In the genomic region with DNA sequence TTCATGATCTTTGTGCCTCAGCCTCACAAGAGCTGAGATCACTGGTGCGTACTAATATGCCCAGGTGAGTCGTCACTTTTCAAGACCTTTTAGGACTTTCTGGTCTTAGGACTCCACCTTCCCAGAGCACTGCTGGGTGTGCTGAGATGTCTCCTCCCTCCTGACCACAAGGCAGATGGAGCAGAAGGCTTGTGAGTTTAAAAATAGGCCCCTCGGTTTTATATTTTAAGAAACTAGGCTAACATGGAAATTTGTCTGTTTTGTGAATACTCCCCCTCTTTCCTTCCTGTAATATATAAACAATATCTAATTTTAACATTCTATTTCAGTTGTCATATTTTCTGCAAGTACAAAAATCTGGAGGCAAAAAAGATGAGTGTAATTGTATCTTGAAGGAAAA, we compare ENCODE assay signal across 28 mouse cellular contexts. TPM values are rescaled to one million over a fixed set of nuclear protein-coding genes. Genes with fewer than 3 reads are reported as not detected.
DNase-seq lines count a peak whose midpoint lies in the region; ATAC-seq and TF ChIP-seq lines count a peak whose summit lies in the region.
"Had no signal": no experiment of that assay in that cellular context is flagged by ENCODE, and none has a peak within 500 bp of the region (broad histone marks: within the 10 kb centered on the region; RNA-seq: fewer than 3 reads in every experiment).

No protein-coding gene starts in this region.

- H3K4me2 ChIP-seq in myocyte (ENCODE audit: low read depth) = peak overlapping the region; percentile 24
- no peak overlapping the region for H3K4me2 ChIP-seq in midbrain, embryonic 15.5 days
- H3K4me2 ChIP-seq: embryonic facial prominence, embryonic 12.5 days; forebrain, embryonic 13.5 days; forebrain, embryonic 15.5 days had no signal

- ATAC-seq in midbrain, embryonic 15.5 days (replicated peaks) = no peak
- ATAC-seq: activated CD4-positive, CD25-positive, alpha-beta regulatory T cell, adult 4 months; CD4-positive, CD25-positive, alpha-beta regulatory T cell, adult 4 months; forebrain, embryonic 13.5 days; forebrain, embryonic 15.5 days; forebrain, postnatal 0 days; Patski had no signal

- no peaks in the 10 kb centered on the region for H3K4me1 ChIP-seq in midbrain, embryonic 15.5 days
- H3K4me1 ChIP-seq: embryonic facial prominence, embryonic 12.5 days; forebrain, embryonic 13.5 days; forebrain, embryonic 15.5 days had no signal

- DNase-seq in frontal cortex, adult 2 months (ENCODE audit: extremely low spot score in 1 of 2, low spot score in 1 of 2) = peak; percentile 30 to 39
- DNase-seq in frontal cortex, postnatal 25 days (ENCODE audit: low spot score in 2 of 2) = no peak
- peak; percentile 63 for DNase-seq in brain, adult 2 months (ENCODE audit: low read depth, low spot score)
- peak; percentile 43 for DNase-seq in telencephalon, adult 2 months (ENCODE audit: low read depth, low spot score)
- no peak for DNase-seq in layer of hippocampus, postnatal 36 days
- DNase-seq in retina, embryonic 14.5 days (ENCODE audit: low spot score) = no peak
- DNase-seq: adrenal gland, adult 8-10 months; adrenal gland, postnatal 14 days; adrenal gland, postnatal 36 days; B cell, adult 2 months; cerebellum, adult 11 months; cerebellum, adult 18-20 months; cerebellum, adult 8-10 months; cerebellum, adult 9-11 months; cerebellum, postnatal 14 days; cerebellum, postnatal 36 days; forebrain, postnatal 0 days had no signal

- no peak overlapping the region for H3K9ac ChIP-seq in midbrain, embryonic 15.5 days
- H3K9ac ChIP-seq: embryonic facial prominence, embryonic 12.5 days; forebrain, embryonic 13.5 days; forebrain, embryonic 15.5 days; forebrain, postnatal 0 days had no signal

- WGBS in midbrain, embryonic 15.5 days = 82% methylated on average over 3 of the region's 3 CpGs

- no peaks in the 10 kb centered on the region for H3K9me3 ChIP-seq in midbrain, embryonic 15.5 days
- H3K9me3 ChIP-seq: embryonic facial prominence, embryonic 10.5 days; embryonic facial prominence, embryonic 12.5 days; forebrain, embryonic 15.5 days; G1E had no signal

- no peak for TF ChIP-seq POLR2A in myocyte (IDR thresholded peaks at IDR 0.05; ENCODE audit: insufficient read length, low read depth)

- peaks cover 3% of the 10 kb centered on the region for H3K27me3 ChIP-seq in myocyte (ENCODE audit: control insufficient read depth, insufficient read depth, insufficient read length)
- H3K27me3 ChIP-seq in midbrain, embryonic 15.5 days (replicated peaks) = no peaks in the 10 kb centered on the region
- H3K27me3 ChIP-seq: CH12.LX; embryonic facial prominence, embryonic 12.5 days; forebrain, embryonic 15.5 days; Patski had no signal

- no peak overlapping the region for H3ac ChIP-seq in myocyte (ENCODE audit: control insufficient read depth, insufficient read length)

- no peaks in the 10 kb centered on the region for H3K36me3 ChIP-seq in myocyte (ENCODE audit: control insufficient read depth, insufficient read depth)
- H3K36me3 ChIP-seq in midbrain, embryonic 15.5 days (replicated peaks) = no peaks in the 10 kb centered on the region
- H3K36me3 ChIP-seq: embryonic facial prominence, embryonic 10.5 days; embryonic facial prominence, embryonic 12.5 days; forebrain, embryonic 15.5 days; G1E had no signal

- H3K4me3 ChIP-seq in myocyte = no peak overlapping the region
- no peak overlapping the region for H3K4me3 ChIP-seq in midbrain, embryonic 15.5 days
- H3K4me3 ChIP-seq: embryonic facial prominence, embryonic 10.5 days; embryonic facial prominence, embryonic 12.5 days; forebrain, embryonic 13.5 days; forebrain, embryonic 15.5 days had no signal

- H3K27ac ChIP-seq in midbrain, embryonic 15.5 days = no peak overlapping the region
- H3K27ac ChIP-seq: embryonic facial prominence, embryonic 10.5 days; embryonic facial prominence, embryonic 12.5 days; forebrain, embryonic 13.5 days; forebrain, embryonic 15.5 days had no signal

- no peaks in the 10 kb centered on the region for H3K79me2 ChIP-seq in myocyte (ENCODE audit: control insufficient read depth, insufficient read depth)

TF ChIP-seq in myocyte, 11 proteins besides CTCF, POLR2A, EP300 and RAD21:
- no peak for TF ChIP-seq TCF3 (IDR thresholded peaks at IDR 0.05; ENCODE audit: insufficient read length, low read depth)
- TF ChIP-seq POLR2AphosphoS2 (IDR thresholded peaks at IDR 0.05; ENCODE audit: insufficient read length, low read depth) = no peak
- no peak for TF ChIP-seq E2F4 (IDR thresholded peaks at IDR 0.05; ENCODE audit: insufficient read depth)
- no peak for TF ChIP-seq TCF12 (IDR thresholded peaks at IDR 0.05; ENCODE audit: insufficient read depth, poor library complexity, severe bottlenecking)

RNA-seq across cellular contexts. Expression of gene C2cd5, which starts 5.8 kb away (rescaled TPM):
- 95.3 and 98.9 TPM in 2 replicates for polyA plus RNA-seq in frontal cortex, adult 2 months (2012; rRNA removed)
- polyA plus RNA-seq in myocyte (2012; fragmentation: generic; extraction: Trizol) = 6.4 TPM
- 46.5 and 51.4 TPM in 2 replicates for polyA plus RNA-seq in midbrain, embryonic 15.5 days (2015; fragmentation: Nextera tagmentation; extraction: Ambion mirVana)
- total RNA-seq in layer of hippocampus, postnatal 36 days (2021) = 100 to 1,000 TPM in 1 of 2 experiments, 10 to 100 TPM in 1; 97.8 to 114 TPM

Comparison
In these comparisons a context has a peak if more than half of its experiments do, and no peak if none do; other contexts are left out.
1. DNase-seq: peak in frontal cortex, adult 2 months (2 of 2), brain, adult 2 months (single experiment) and telencephalon, adult 2 months (single experiment); none in frontal cortex, postnatal 25 days (0 of 2), layer of hippocampus, postnatal 36 days (0 of 2) and retina, embryonic 14.5 days (single experiment).